Mouse (Mus musculus): ENCODE results near the gene Nrxn3. TPM values are rescaled to one million over a fixed set of nuclear protein-coding genes. Genes with fewer than 3 reads are reported as not detected.

Gene Nrxn3
- total RNA-seq, 1 experiment from 2014 or later, result 0.18 TPM

DNA sequence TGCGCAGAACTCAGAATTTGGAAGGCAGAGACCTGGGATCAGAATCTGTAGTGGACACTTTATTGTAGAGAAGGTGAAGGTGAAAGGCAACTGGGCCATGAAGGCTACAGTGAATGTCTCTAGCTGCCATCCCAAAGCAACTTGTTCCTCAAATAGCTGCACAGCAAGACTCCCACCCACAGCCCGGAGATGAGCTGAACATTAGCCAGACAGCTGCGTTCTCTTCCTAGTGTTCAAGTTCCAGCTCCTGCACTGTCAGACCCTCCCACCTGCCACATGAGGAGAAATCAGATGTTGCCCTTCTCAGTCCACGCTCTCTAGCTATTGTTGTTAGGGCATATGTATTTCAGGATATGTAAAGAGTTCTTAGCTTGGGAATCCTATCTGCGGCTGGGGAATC lies 94.2 kb downstream of the Nrxn3 start:
- DNase-seq, result no peak

DNA sequence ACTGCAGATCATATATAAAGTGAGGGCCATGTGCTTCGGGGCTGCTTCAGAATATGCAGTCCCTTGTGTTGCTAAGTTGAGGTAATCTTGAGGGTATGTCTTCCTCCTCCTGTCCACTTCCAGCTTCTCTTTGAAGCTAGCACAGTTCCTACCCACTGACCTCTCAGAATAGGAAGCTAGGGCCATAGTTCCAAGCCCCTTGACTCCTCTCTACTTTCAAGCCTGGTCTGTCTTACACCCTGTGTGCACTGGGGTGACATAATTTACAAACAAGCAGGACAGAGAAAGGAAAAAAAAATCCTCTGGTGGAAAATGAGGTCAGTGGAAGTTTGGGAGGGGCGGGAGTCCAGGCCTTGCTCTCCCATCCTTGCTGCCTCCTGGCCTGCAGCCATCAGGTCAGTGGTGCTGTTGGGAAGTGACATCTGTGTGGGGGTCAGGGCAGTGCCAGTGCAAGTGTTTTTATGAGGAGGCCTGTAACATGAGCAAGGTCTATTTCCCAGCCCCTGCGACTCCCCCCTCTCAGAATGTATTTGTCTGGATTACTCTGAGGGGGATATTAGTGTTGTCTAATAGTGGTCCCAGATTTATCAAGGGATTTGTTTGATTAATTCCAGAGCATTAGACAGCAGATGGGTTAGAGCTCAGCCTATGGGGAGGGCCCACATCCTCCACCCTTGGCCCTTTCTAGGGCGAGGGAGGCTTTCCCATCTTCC lies 96.1 kb downstream of the Nrxn3 start:
- DNase-seq, result no peak

GRCm38 (mm10) chr12:88819335-88819709 lies 96.6 kb downstream of the Nrxn3 start:
- no peak for DNase-seq

DNA sequence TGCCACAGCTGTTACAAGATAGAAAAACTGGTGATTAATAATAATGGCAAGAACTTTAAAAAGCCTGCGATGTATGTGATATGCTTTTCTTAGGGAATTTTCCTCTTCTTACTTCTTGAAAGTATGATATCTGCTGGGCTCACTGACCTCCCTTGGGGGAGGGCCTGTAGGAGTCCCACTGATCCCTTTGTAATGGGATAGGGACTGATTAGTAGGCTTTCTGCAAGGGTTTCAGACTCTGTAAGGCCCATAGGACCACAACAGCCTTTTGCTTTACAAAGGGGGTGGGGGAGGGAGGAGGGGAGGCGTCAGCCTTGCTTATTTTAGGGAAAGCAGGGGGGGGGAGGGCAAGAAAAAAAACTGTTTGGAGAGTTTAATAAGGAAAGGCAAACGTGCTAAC lies 97.5 kb downstream of the Nrxn3 start:
- no peak for DNase-seq

DNA sequence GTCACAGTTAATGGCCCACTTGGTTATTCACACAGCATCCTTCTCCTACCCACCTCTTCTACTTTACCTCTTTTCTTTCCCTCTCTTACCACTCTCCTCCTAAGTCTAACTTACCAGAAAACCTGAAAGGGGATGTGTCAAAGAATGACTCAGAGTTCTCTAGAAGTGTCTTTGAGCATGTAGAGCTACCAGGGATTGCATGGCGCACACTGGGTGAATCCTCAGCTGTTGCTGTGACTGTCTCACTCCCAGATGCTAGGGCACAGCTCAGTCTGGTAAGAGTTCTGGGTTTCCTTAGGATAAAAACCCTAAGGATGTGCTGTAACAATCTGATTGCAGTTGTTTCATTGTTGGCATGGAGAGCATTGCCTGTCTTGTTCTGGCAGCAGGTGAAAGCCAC lies 108.2 kb downstream of the Nrxn3 start:
- DNase-seq, result no peak

DNA sequence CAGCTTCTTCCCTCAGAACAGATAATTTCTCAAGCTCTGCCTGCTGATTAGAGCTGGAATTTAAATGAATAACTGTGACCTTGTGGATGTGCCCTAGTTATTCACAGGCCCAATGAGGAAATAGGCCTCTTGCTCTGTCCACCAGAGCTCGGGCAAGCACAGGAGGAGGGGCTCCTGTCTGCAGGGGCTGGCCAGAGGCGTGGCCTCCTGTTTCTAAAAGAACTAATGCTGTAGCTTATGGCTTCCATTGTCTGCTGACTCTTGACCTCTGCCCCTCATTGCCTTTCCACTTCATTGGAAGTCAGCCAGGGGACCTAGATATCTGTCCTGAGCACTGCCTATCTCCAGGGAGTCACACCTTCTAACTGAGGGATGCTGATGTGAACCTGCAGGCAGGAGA lies 113.1 kb downstream of the Nrxn3 start:
- DNase-seq, result no peak

DNA sequence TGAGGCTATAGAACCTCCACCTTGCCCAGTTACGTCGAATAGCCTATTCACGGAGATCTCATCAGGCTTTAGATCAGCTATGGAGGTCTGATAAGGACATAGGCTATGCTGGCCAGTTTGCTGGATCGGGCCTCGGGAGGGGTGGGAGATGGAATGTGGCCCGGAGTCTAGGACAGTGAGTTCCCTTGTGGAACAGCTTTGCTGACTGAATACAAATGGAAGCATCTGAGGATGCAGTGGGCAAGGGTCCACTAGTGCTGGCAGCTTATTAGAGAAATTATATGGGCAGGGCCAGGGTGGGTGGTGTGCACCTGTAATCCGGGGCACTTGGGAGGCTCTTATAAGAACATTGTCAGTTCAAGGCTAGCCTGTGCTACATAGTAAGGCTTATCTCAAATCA lies 117.0 kb downstream of the Nrxn3 start:
- DNase-seq, result no peak

- no peak for DNase-seq
Measured at GRCm38 (mm10) chr12:88841350-88841749, 118.7 kb downstream of the Nrxn3 start.

- no peak for DNase-seq
Measured at GRCm38 (mm10) chr12:88850400-88851179, 127.9 kb downstream of the Nrxn3 start.

GRCm38 (mm10) chr12:88854039-88854438 lies 131.4 kb downstream of the Nrxn3 start:
- no peak for DNase-seq

- DNase-seq, result no peak
Measured at GRCm38 (mm10) chr12:88857701-88858100, 135.0 kb downstream of the Nrxn3 start.

DNA sequence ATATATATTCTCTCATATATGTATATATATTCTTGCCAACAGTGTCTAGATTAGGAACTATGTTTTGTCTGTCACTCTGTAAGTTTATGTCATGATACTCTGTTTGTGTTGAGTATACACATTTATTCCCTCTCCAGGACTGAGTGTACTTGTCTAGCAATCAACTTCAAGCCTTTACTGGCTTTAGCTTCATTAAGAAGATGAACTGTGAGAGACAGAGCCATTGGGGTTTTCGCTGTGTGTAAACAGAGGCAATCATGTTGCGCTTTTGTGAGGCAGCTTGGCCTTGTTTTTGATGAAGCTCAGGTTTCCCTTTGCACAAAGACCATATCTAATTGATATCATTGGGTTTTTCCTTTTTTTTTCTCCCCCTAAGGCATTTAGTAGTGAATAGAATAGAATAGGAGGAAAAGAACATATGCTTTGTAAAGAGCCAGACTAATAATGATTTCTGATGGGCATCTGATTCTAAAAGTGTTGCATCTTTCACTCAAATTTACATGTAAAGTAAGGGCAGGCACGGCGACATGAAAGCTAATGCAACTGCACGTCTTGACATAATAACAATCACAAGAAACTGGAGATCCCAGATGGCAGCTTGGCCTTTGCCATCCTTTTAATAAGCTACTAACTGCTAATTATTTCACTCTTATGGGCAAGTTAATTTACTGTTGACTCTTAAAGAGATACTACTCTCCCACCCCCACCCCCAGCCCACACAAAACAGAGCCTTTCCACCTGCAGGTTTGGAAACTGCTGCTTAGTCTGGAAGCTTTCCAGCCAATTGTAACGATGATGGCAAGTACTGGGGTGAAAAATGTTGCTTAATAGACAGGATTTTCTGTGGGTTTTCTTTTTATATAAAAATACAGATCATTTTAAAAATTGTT lies 137.0 kb downstream of the Nrxn3 start:
- no peak for DNase-seq

GRCm38 (mm10) chr12:88860397-88860796 lies 137.7 kb downstream of the Nrxn3 start:
- no peak for DNase-seq

DNA sequence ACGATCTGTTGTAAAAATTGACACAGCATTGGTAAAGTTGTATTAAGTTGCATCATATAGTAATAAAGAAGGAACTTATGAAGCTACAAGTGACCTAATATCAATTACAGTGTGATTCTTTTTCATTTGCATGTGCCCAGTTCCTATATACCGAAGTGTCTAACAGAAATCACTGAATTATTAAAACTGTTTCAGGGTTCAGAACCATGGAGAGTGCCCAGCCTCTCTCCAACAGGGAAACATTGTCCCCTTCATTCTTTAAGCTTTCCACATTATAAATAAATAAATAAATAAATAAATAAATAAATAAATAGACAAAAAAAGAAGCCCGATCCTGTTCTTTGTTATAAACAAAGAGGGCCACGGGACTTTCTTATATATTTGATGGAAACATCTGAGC lies 140.4 kb downstream of the Nrxn3 start:
- DNase-seq, result no peak

DNA sequence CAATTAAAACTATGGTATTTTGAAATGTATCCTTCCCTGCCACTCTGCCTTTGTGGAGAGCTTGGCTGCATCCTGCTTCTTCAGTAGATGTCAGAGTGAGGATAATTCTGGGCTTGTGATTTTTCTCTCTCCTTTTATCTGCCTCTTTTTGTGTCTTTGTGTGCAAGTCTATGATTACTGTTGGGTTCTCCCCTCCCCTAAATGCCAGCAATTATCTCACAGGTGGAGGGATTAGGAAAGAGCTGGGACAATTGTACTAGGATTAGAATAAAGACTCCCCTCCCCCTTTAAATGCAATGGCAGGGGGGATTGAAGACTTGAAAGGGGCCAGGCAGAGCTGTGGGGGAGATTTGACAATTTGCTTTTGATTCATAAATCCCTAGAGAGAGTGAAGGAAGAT lies 145.6 kb downstream of the Nrxn3 start:
- DNase-seq, result no peak

DNA sequence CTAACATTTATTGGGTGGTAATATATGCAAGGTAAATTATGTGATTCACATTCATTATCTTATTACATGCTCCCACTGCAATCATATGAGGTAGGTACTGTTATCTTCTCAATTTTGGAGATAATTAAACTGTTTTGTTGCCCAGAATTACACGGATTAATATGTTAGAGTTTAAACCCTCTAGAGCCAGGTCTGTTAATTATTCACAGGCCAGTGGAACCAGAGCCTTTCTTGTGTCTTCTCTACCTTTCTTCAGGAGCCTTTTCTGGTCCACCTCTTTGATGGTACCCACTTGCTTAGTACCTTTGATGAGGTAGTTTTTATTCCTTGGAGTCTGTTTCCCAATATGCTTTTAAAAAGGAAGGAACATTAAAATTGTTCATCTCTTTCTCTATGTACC lies 174.7 kb downstream of the Nrxn3 start:
- no peak for DNase-seq

GRCm38 (mm10) chr12:88900014-88900727 lies 177.5 kb downstream of the Nrxn3 start:
- DNase-seq, result no peak

DNA sequence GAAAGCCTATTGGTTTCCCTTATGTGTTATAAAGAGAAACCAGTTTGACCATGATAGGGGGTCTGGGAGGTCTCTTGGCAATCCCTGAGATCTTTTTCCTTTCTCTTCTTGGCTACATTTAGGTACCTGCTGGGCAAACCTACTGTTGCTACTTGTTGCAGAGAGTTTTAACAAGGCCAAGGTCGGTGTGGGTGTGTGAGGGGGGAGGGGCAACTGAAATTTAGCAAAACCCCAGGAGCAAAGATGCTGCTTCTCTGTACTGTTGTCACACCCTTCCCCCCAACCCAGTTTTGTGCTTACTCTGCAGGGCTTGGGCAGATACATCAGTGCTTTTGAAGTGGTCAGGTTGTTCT lies 178.0 kb downstream of the Nrxn3 start:
- DNase-seq, result no peak

- DNase-seq, result no peak
Measured at GRCm38 (mm10) chr12:88910761-88911160, 188.1 kb downstream of the Nrxn3 start.

DNA sequence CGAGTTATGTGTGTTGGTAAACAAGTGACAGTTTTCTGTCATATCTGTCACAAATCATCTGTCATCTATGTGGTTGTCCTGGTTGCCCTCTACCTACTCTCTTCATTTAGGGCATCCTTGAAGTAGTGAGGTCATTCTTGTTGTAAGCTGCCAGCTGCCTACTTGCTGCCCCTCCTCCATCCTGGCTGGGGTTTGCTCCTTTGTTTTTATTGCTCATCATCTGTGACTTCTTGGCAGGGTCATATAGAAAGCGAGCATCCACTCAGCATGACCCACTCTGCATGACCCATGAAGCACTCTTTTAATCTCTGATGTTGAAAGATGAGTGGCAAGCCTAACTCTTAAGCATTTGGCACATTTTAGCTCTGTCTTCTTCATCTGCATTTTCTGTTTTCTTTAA lies 194.1 kb downstream of the Nrxn3 start:
- DNase-seq, result no peak

DNA sequence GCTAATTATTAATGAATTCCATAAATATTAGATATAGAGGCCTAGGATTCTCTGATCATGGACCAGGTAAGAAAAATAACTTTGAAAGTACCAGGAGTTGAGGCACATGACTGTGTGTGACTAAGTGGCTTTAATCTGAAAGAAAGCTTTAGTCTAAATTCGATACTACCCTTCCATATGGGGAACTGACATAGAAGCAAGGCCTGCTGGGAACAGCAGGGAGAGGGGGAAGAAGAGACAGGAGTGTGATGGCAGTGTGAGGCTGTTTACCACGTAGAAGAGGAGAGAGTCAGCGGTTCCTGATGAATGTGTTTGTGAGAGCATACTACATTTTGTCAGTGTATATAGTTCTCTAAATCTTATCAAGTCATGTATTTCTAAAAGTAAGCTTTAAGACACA lies 202.2 kb downstream of the Nrxn3 start:
- DNase-seq, result no peak

GRCm38 (mm10) chr12:88926306-88926705 lies 203.6 kb downstream of the Nrxn3 start:
- DNase-seq, result no peak
